Mouse (Mus musculus): ENCODE measurements around the gene Grk5. TPM values are rescaled to one million over a fixed set of nuclear protein-coding genes. Genes with fewer than 3 reads are reported as not detected.
"Not testable (repeated sequence)": the region's sequence is repeated elsewhere in the genome, so short reads cannot be mapped to it uniquely, and the experiment has no call there.

Grk5 gene
- polyA plus RNA-seq, 1 experiment from 2014 or later: 4.2 TPM

DNA sequence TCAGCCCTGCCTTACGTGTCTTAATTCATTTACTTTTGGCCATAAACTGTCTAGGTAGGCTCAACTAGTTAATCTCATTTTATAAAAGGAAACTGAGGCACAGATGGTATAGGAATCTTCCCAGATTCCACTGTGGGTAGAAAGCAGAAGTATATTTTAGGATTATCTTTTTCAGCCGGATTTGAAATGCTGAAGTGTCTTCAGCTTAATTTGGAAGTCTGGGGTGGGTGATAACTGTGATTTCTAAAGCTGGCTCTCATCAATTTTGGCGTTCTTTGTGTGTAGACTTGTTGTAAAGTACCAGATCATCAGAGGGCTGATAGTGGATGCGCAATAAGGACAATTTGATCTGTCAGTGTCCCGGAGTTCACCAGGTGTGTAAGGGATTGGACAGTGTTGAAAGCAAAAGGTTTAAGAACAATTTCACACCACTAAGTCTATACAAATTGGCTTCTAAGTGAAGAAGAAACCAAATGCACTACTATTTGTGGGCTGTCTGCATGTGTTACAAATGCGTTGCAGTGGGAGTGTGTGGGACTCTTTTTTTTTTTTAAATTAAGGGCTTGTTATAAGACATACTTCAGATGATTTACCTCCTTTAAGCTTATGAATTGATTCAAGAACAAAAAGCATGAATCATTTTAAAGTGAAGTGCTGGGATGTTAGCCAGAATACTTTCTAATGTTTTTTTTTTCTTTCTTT is 27.5 kb downstream of the Grk5 start:
- WGBS: 79% methylated on average over 6 of the region's 6 CpGs
- Histone ChIP-seq H3K36me3 (no peaks in the 10 kb centered on the region), H3K4me3 (no peak overlapping the region), H3K27ac (no peak overlapping the region), H3K27me3 (ENCODE audit: insufficient read depth, poor library complexity, severe bottlenecking) (no peaks in the 10 kb centered on the region), H3K4me1 (peaks cover 28% of the 10 kb centered on the region), H3K9me3 (no peaks in the 10 kb centered on the region)
- DNase-seq (ENCODE audit: low spot score): no peak

DNA sequence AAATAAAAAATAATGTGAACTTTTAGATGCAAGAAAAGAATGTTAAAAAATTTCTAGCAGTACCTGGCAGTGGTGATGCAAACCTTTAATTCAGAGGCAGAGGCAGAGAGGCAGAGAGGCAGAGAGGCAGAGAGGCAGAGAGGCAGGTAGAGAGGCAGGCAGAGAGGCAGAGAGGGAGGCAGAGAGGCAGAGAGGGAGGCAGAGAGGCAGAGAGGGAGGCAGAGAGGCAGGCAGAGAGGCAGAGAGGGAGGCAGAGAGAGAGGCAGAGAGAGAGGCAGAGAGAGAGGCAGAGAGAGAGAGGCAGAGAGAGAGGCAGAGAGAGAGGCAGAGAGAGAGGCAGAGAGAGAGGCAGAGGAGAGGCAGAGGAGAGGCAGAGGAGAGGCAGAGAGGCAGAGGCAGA is 35.0 kb downstream of the Grk5 start:
- DNase-seq (ENCODE audit: low spot score); H3K36me3 ChIP-seq; H3K27ac ChIP-seq; H3K4me3 ChIP-seq; H3K4me1 ChIP-seq; H3K27me3 ChIP-seq (ENCODE audit: insufficient read depth, poor library complexity, severe bottlenecking); H3K9me3 ChIP-seq: not testable (repeated sequence)

- H3K4me1 ChIP-seq: peaks cover 9% of the 10 kb centered on the region; the same call in 1 of the 2 replicates
- H3K9me3 ChIP-seq: no peaks in the 10 kb centered on the region
- no peaks in the 10 kb centered on the region for H3K27me3 ChIP-seq (ENCODE audit: insufficient read depth, poor library complexity, severe bottlenecking)
- no peak overlapping the region for H3K4me3 ChIP-seq
- H3K27ac ChIP-seq: no peak overlapping the region
- H3K36me3 ChIP-seq: no peaks in the 10 kb centered on the region
- DNase-seq (ENCODE audit: low spot score): no peak
Measured at GRCm38 (mm10) chr19:60935001-60935400, 45.5 kb downstream of the Grk5 start.

- Histone ChIP-seq H3K9me3 (no peaks in the 10 kb centered on the region), H3K4me3 (no peak overlapping the region), H3K27me3 (ENCODE audit: insufficient read depth, poor library complexity, severe bottlenecking) (no peaks in the 10 kb centered on the region), H3K4me1 (peaks cover 19% of the 10 kb centered on the region; the same call in 1 of the 2 replicates), H3K27ac (peak overlapping the region; percentile 67; the same call in 1 of the 2 replicates), H3K36me3 (no peaks in the 10 kb centered on the region)
- no peak for DNase-seq (ENCODE audit: low spot score)
- 7% methylated on average over 1 of the region's 1 CpGs for WGBS
Measured at GRCm38 (mm10) chr19:60939954-60940379, 50.4 kb downstream of the Grk5 start.

DNA sequence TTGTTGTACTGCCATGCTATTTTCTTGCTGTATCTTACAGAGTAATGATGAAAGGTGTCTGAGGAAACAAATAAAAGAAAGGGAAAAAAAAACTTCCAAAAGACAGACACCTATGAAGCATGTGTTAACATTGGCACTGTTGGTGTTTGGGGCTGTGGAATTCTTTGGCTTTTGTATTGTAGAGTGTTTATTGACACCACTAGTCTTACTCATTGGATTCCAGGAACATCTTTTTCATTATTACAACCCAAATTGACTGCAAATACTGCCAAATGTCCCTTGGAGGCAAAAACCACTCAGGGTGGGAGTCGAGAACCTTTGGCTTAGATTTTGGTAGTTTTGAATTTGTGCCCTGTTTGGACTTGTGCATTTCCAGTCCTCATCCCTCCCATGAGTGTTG is 51.3 kb downstream of the Grk5 start:
- WGBS: 84% methylated on average over 1 of the region's 1 CpGs
- Histone ChIP-seq H3K4me3 (no peak overlapping the region), H3K27ac (no peak overlapping the region; the same call in 1 of the 2 replicates), H3K4me1 (peaks cover 22% of the 10 kb centered on the region), H3K27me3 (ENCODE audit: insufficient read depth, poor library complexity, severe bottlenecking) (no peaks in the 10 kb centered on the region), H3K9me3 (no peaks in the 10 kb centered on the region), H3K36me3 (no peaks in the 10 kb centered on the region)
- DNase-seq (ENCODE audit: low spot score): no peak

GRCm38 (mm10) chr19:60945801-60946311 is 56.3 kb downstream of the Grk5 start:
- no peak for DNase-seq (ENCODE audit: low spot score)
- Histone ChIP-seq H3K27me3 (ENCODE audit: insufficient read depth, poor library complexity, severe bottlenecking) (no peaks in the 10 kb centered on the region), H3K27ac (peak overlapping the region; percentile 50), H3K36me3 (no peaks in the 10 kb centered on the region), H3K9me3 (no peaks in the 10 kb centered on the region), H3K4me3 (no peak overlapping the region), H3K4me1 (peaks cover 35% of the 10 kb centered on the region)
- WGBS: 60% methylated on average over 3 of the region's 3 CpGs

DNA sequence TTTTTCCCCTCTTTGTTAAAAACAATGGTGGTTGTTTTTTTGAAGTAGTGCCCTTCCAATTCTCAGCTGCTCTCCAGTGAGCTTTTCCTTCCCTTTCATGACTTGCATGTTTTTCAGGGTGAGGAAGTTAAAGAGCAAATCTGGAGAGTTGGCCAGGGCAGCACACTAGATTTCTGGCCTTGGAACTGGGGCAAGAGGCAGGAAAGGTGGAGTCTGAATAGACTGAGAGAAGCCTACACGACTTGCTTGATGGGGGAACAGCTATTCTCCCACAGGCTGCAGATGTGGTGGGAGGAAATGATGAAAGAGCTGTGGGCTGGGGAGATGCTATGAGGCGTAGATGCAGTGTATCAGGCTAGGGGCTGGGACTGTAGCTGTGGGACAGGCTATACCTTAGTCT is 57.1 kb downstream of the Grk5 start:
- peak overlapping the region; percentile 50; the same call in 1 of the 2 replicates for H3K27ac ChIP-seq
- H3K4me3 ChIP-seq: no peak overlapping the region
- H3K4me1 ChIP-seq: peaks cover 30% of the 10 kb centered on the region
- DNase-seq (ENCODE audit: low spot score): no peak
- H3K9me3 ChIP-seq: no peaks in the 10 kb centered on the region
- 55% methylated on average over 2 of the region's 2 CpGs for WGBS
- H3K36me3 ChIP-seq: no peaks in the 10 kb centered on the region
- no peaks in the 10 kb centered on the region for H3K27me3 ChIP-seq (ENCODE audit: insufficient read depth, poor library complexity, severe bottlenecking)

DNA sequence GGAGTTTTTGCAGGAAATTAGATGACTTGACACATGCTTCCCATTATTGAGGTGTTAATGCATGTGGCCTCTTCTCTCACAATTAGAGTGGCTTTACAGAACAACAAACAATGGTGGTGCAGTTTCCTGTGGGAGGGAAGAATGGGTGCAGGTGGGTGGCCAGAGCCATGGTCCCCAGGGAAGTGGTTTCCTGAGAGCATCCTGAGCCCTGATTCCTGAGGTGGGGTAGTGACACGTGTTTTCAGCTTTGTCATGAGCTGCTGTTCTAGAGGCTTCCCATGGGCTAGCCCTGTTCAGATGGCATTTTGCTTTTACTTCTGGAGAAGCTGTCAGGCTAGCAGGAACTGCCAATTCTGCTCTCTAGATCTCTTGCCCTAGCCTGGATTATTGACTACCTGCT is 59.4 kb downstream of the Grk5 start:
- peak overlapping the region; percentile 36 for H3K27ac ChIP-seq
- no peaks in the 10 kb centered on the region for H3K36me3 ChIP-seq
- H3K9me3 ChIP-seq: no peaks in the 10 kb centered on the region
- no peak overlapping the region for H3K4me3 ChIP-seq
- WGBS: 40% methylated on average over 1 of the region's 1 CpGs
- no peak for DNase-seq (ENCODE audit: low spot score)
- H3K27me3 ChIP-seq (ENCODE audit: insufficient read depth, poor library complexity, severe bottlenecking): no peaks in the 10 kb centered on the region
- H3K4me1 ChIP-seq: peaks cover 45% of the 10 kb centered on the region

DNA sequence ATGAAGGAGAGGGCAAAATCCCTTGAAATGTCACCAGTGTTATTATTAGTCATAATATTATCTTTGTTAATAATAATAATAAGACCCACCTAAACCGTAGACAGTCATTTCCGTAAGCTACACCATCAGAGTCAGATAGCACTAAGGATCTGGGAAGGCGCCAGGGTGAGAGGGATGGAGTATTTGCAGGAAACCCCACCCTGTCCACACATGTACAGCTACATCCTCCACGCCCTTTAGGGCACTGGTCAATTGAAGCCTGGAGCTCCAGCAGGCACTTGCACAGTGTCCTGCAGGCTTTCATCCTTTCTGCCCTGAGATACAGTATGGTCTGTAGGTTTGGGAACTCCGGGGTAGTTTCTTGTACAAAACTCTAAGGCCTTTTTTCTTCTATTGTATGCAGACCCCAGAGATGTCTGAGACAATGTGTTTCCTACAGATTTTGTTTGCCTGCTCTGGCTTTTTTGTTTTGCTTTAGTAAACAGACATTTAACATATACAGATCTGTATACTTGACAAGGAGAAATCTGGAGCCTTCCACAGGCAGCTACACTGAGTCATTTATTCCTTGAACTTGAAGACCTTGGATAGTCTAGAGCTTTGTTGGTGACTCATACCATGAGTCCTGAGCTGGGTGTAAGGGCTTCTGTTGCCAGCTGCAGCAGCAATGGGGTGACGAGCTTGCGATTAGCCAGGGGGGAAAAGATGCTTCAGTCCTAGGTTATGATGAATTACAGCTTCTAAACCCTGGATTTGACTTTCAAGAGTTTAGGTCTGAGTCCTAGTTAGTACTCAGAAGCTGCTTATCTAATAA is 60.7 kb downstream of the Grk5 start:
- no peak for DNase-seq (ENCODE audit: low spot score)

GRCm38 (mm10) chr19:60955131-60955530 is 65.6 kb downstream of the Grk5 start:
- DNase-seq (ENCODE audit: low spot score): no peak
- H3K4me3 ChIP-seq: no peak overlapping the region

More for the DNA sequence above, 60.7 kb downstream of the Grk5 start:
- peak overlapping the region; percentile 13; the same call in 1 of the 2 replicates for H3K27ac ChIP-seq
- no peak overlapping the region for H3K4me3 ChIP-seq
- no peaks in the 10 kb centered on the region for H3K36me3 ChIP-seq
- H3K9me3 ChIP-seq: no peaks in the 10 kb centered on the region
- H3K4me1 ChIP-seq: peaks cover 45% of the 10 kb centered on the region
- no peaks in the 10 kb centered on the region for H3K27me3 ChIP-seq (ENCODE audit: insufficient read depth, poor library complexity, severe bottlenecking)
- WGBS: 68% methylated on average over 7 of the region's 7 CpGs

GRCm38 (mm10) chr19:60955712-60956111 is 66.2 kb downstream of the Grk5 start:
- Histone ChIP-seq H3K27me3 (ENCODE audit: insufficient read depth, poor library complexity, severe bottlenecking) (no peaks in the 10 kb centered on the region), H3K27ac (no peak overlapping the region), H3K4me1 (peaks cover 14% of the 10 kb centered on the region), H3K9me3 (no peaks in the 10 kb centered on the region), H3K4me3 (no peak overlapping the region), H3K36me3 (no peaks in the 10 kb centered on the region)
- DNase-seq (ENCODE audit: low spot score): no peak
- 79% methylated on average over 1 of the region's 1 CpGs for WGBS

More at GRCm38 (mm10) chr19:60955131-60955530, 65.6 kb downstream of the Grk5 start:
- H3K27ac ChIP-seq: no peak overlapping the region
- H3K9me3 ChIP-seq: no peaks in the 10 kb centered on the region
- H3K4me1 ChIP-seq: peaks cover 16% of the 10 kb centered on the region
- H3K27me3 ChIP-seq (ENCODE audit: insufficient read depth, poor library complexity, severe bottlenecking): no peaks in the 10 kb centered on the region
- no peaks in the 10 kb centered on the region for H3K36me3 ChIP-seq
- WGBS: 81% methylated on average over 2 of the region's 2 CpGs

DNA sequence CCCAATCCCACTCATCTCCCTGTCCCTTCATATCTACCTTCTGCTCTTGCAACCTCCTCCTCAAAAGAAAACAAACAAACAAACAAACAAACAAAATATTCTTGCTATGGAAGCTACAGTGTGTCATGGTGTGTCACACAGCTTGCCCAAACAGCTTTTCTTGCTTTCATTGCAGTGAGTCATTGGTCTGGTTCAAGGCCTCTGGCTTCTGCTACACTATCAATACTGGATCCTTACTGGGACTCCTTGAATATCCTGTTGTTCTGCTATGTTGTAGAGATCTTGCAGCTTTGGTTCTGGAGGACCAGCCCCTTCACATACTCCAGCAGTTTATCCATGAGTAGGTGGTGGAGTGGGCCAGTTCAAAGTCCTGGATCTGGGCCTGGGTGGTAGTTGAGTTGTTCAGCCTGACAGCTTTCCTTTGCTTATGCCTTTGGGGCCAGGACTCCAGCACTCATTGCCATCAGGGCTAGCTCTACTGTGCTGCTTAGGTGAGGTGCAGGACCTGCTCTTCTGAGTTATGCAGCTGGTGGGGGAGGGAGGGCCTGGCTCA is 66.7 kb downstream of the Grk5 start:
- H3K36me3 ChIP-seq: no peaks in the 10 kb centered on the region
- DNase-seq (ENCODE audit: low spot score): no peak

GRCm38 (mm10) chr19:60959706-60960230 is 70.2 kb downstream of the Grk5 start:
- no peaks in the 10 kb centered on the region for H3K36me3 ChIP-seq
- no peaks in the 10 kb centered on the region for H3K9me3 ChIP-seq
- no peak overlapping the region for H3K4me3 ChIP-seq
- H3K27ac ChIP-seq: no peak overlapping the region
- H3K4me1 ChIP-seq: peaks cover 9% of the 10 kb centered on the region
- WGBS: 85% methylated on average over 1 of the region's 1 CpGs
- no peak for DNase-seq (ENCODE audit: low spot score)
- no peaks in the 10 kb centered on the region for H3K27me3 ChIP-seq (ENCODE audit: insufficient read depth, poor library complexity, severe bottlenecking)

More for the DNA sequence above, 66.7 kb downstream of the Grk5 start:
- H3K4me1 ChIP-seq: peaks cover 14% of the 10 kb centered on the region
- no peaks in the 10 kb centered on the region for H3K27me3 ChIP-seq (ENCODE audit: insufficient read depth, poor library complexity, severe bottlenecking)
- no peak overlapping the region for H3K27ac ChIP-seq
- no peak overlapping the region for H3K4me3 ChIP-seq
- H3K9me3 ChIP-seq: no peaks in the 10 kb centered on the region

Measured in heart, embryonic 10.5 days (tissue).